Mouse (Mus musculus) megakaryocyte progenitor cell, adult 5-6 weeks (primary cell): ENCODE data around the gene Rpia. TPM values are rescaled to one million over a fixed set of nuclear protein-coding genes. Genes with fewer than 3 reads are reported as not detected.
"Not testable (repeated sequence)": the region's sequence is repeated elsewhere in the genome, so short reads cannot be mapped to it uniquely, and the experiment has no call there.

Source experiments
- ATAC-seq: replicated peaks from 2 replicates; pipeline ENCODE4 v1.8.0; 2016; ENCODE audit warnings: mild to moderate bottlenecking, moderate TSS enrichment, inconsistent platforms; ENCODE audit not compliant: poor library complexity
- total RNA-seq, 2 experiments: library from RNA; stranded (forward) in 1 of 2; stranded (reverse) in 1 of 2; fragments of 157-497, 149-512 nt in 1 of 2; fragments of 200-1000 nt in 1 of 2; gene quantifications; 2 replicates each; pipeline versions ENCODE4 v1.2.3 to v1.2.4; 2015 to 2017

The Rpia gene
- total RNA-seq (2015): 105 and 110 TPM in 2 replicates
- 209 and 250 TPM in 2 replicates for total RNA-seq (2017)

GRCm38 (mm10) chr6:70791824-70792535, at the start of gene Rpia:
Rpia (minus strand) TSS chr6:70792232.
- ATAC-seq: peak; percentile 76

GRCm38 (mm10) chr6:70840281-70840680, 48.2 kb upstream of the Rpia start:
- no peak for ATAC-seq

- no peak for ATAC-seq
These were observed 46.5 kb upstream of the Rpia start for GRCm38 (mm10) chr6:70838532-70838931.

- ATAC-seq: peak; percentile 86
These were observed 45.3 kb upstream of the Rpia start for GRCm38 (mm10) chr6:70837297-70837696.

GRCm38 (mm10) chr6:70831179-70831839, 39.3 kb upstream of the Rpia start:
- ATAC-seq: peak; percentile 49

GRCm38 (mm10) chr6:70830552-70830951, 38.5 kb upstream of the Rpia start:
- ATAC-seq: peak; percentile 12; the same call in 1 of the 2 replicates

GRCm38 (mm10) chr6:70829451-70829850, 37.4 kb upstream of the Rpia start:
- ATAC-seq: no peak

- peak; percentile 14 for ATAC-seq
These were observed 32.9 kb upstream of the Rpia start for GRCm38 (mm10) chr6:70824987-70825337.

GRCm38 (mm10) chr6:70824085-70824986, 32.3 kb upstream of the Rpia start:
- peak; percentile 93 for ATAC-seq

GRCm38 (mm10) chr6:70823277-70823676, 31.2 kb upstream of the Rpia start:
- ATAC-seq: not testable (repeated sequence)

GRCm38 (mm10) chr6:70822386-70822910, 30.4 kb upstream of the Rpia start:
- ATAC-seq: no peak

- ATAC-seq: no peak
These were observed 29.5 kb upstream of the Rpia start for GRCm38 (mm10) chr6:70821566-70821965.

GRCm38 (mm10) chr6:70815471-70815870, 23.4 kb upstream of the Rpia start:
- no peak for ATAC-seq

GRCm38 (mm10) chr6:70814629-70814950, 22.6 kb upstream of the Rpia start:
- ATAC-seq: no peak

GRCm38 (mm10) chr6:70813921-70814628, 22.0 kb upstream of the Rpia start:
- 0 out of 2 replicates have a peak, but pooled peaks have one; percentile 29 for ATAC-seq

- no peak for ATAC-seq
These were observed 20.5 kb upstream of the Rpia start for GRCm38 (mm10) chr6:70812526-70812895.

GRCm38 (mm10) chr6:70811557-70812525, 19.8 kb upstream of the Rpia start:
- peak; percentile 97 for ATAC-seq

GRCm38 (mm10) chr6:70810524-70810923, 18.5 kb upstream of the Rpia start:
- peak; percentile 23; the same call in 1 of the 2 replicates for ATAC-seq

GRCm38 (mm10) chr6:70806514-70806912, 14.5 kb upstream of the Rpia start:
- ATAC-seq: no peak
